Mouse (Mus musculus) liver, embryonic 12.5 days (tissue): ENCODE results near the gene 4930556J24Rik. TPM values are rescaled to one million over a fixed set of nuclear protein-coding genes. Genes with fewer than 3 reads are reported as not detected.
A peak's percentile ranks its signal among the peaks of the same experiment; 100 is the strongest.
"Not testable (repeated sequence)": the region's sequence is repeated elsewhere in the genome, so short reads cannot be mapped to it uniquely, and the experiment has no call there.

ENCODE experiments used
- ATAC-seq: fragments of 200-750 bp; cut with Nextera tagmentation; 2 replicates; pipeline ENCODE4 v1.8.0; 2017; ENCODE audit warnings: moderate number of reproducible peaks, mild to moderate bottlenecking, moderate library complexity
- H3K27ac ChIP-seq: fragments of 300-500 bp; sonication (generic); 2 replicates; pipeline ENCODE4 v1.5.1; 2016; ENCODE audit warnings: mild to moderate bottlenecking
- H3K27me3 ChIP-seq: fragments of 300-500 bp; sonication (generic); replicated peaks from 2 replicates; pipeline ENCODE4 v1.6.1; 2016; ENCODE audit warnings: mild to moderate bottlenecking, moderate library complexity
- H3K36me3 ChIP-seq: fragments of 300-500 bp; sonication (generic); 2 replicates; pipeline ENCODE4 v1.6.1; 2016; ENCODE audit warnings: mild to moderate bottlenecking, moderate library complexity
- H3K4me1 ChIP-seq: fragments of 300-500 bp; sonication (generic); 2 replicates; pipeline ENCODE4 v1.6.1; 2016
- H3K4me2 ChIP-seq: fragments of 300-500 bp; sonication (generic); 2 replicates; pipeline ENCODE4 v1.6.1; 2016; ENCODE audit warnings: mild to moderate bottlenecking, moderate library complexity
- H3K4me3 ChIP-seq: fragments of 300-500 bp; sonication (generic); 2 replicates; pipeline ENCODE4 v1.5.1; 2016; ENCODE audit warnings: mild to moderate bottlenecking, moderate library complexity
- H3K9ac ChIP-seq: fragments of 300-500 bp; sonication (generic); 2 replicates; pipeline ENCODE4 v1.6.1; 2016; ENCODE audit warnings: mild to moderate bottlenecking, moderate library complexity
- H3K9me3 ChIP-seq: fragments of 300-500 bp; sonication (generic); replicated peaks from 2 replicates; pipeline ENCODE4 v1.6.1; 2016; ENCODE audit warnings: mild to moderate bottlenecking, moderate library complexity
- WGBS: fragments of 180-500 bp; shearing (Covaris S2); methylation state at CpG from one replicate; pipeline ENCODE4 v1.1.7; 2016; ENCODE audit not compliant: insufficient replicate concordance; 5-methylcytosine and 5-hydroxymethylcytosine counted together
- polyA plus RNA-seq: library from polyadenylated mRNA; unstranded; fragments of >200 nt; fragmentation: Nextera tagmentation; extraction: Ambion mirVana; gene quantifications from 2 replicates; pipeline ENCODE4 v1.2.1, GENCODE M21; 2016

Gene 4930556J24Rik
- 0.11 and 0.13 TPM in 2 replicates for polyA plus RNA-seq

DNA sequence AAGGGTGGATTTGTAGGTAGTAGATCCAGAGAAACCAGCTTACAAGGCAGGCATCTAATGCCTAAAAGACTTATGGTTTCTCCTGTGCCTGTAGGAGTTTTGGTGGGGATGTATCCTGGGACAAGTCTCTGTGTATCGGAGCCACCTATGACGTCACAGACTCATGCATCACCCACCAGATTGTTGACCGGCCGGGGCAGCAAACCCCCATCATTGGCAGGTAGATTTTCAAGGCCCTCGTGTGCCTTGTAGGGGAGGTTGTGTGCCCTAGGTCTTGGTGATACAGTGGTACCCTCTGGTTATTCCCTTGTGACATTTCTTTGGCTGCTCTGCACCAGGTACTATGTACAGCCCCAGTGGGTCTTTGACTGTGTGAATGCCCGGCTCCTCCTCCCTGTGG, at the start of gene 4930556J24Rik:
Gene 4930556J24Rik (minus strand): TSS at position 101 of the 400 bp plus-strand sequence.
- no peaks in the 10 kb centered on the region for H3K4me1 ChIP-seq
- no peak within 1 kb of the TSS for H3K4me3 ChIP-seq
- WGBS: 81% methylated on average over 6 of the region's 6 CpGs
- H3K27me3 ChIP-seq: no peaks in the 10 kb centered on the region
- no peak within 1 kb of the TSS for H3K27ac ChIP-seq
- no peaks in the 10 kb centered on the region for H3K9me3 ChIP-seq
- H3K36me3 ChIP-seq: peaks cover 97% of the 10 kb centered on the region
- ATAC-seq: no peak
- no peak within 1 kb of the TSS for H3K9ac ChIP-seq
- H3K4me2 ChIP-seq: no peak within 1 kb of the TSS

DNA sequence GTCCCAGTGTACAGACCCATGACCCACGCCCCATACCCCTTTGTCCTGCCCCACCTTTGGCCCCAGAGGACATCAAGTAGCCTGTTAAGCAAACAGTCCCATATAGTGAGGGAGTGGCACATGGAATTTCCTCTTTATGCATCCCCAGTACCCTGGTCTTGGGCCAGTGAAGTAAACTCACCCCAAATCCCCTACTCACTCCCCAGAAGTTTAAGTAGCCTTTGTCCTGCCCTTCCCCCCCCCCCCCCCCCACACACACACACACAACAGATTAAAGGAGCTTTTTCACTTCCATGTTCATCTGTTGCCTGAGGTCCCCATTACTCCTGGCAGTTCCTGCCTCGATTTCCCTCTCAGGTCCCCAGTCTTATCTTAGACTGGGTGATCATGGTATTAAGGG, 46.7 kb upstream of the 4930556J24Rik start:
- 51% methylated on average over 2 of the region's 2 CpGs for WGBS
- H3K4me2 ChIP-seq: no peak overlapping the region
- no peaks in the 10 kb centered on the region for H3K4me1 ChIP-seq
- H3K27ac ChIP-seq: no peak overlapping the region
- H3K4me3 ChIP-seq: no peak overlapping the region
- no peak overlapping the region for H3K9ac ChIP-seq
- no peaks in the 10 kb centered on the region for H3K36me3 ChIP-seq
- ATAC-seq: no peak
- no peaks in the 10 kb centered on the region for H3K9me3 ChIP-seq
- no peaks in the 10 kb centered on the region for H3K27me3 ChIP-seq

DNA sequence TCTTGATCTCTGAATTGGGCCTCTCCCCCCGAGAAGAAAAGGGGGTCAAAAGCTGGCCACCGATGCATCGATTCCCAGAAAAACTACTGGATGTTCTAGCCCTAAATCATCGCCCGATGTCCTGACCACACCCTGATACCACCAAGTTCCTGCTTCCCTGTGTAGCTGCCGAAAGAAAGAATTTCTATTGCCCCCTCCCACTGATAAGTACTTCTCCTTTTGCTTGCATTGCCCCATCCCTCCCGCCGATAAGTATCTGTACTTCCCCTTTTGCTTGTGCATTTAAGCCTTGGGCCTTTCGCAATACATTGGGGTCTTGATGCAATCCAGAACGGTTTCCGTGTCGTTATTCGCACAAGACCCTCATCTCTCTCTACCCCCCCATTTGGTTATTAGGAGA, 45.5 kb upstream of the 4930556J24Rik start:
- not testable (repeated sequence) for H3K4me2 ChIP-seq, H3K9ac ChIP-seq, H3K4me3 ChIP-seq, H3K27ac ChIP-seq, H3K4me1 ChIP-seq, H3K9me3 ChIP-seq, H3K27me3 ChIP-seq, ATAC-seq, H3K36me3 ChIP-seq
- WGBS: 60% methylated on average over 13 of the region's 13 CpGs

DNA sequence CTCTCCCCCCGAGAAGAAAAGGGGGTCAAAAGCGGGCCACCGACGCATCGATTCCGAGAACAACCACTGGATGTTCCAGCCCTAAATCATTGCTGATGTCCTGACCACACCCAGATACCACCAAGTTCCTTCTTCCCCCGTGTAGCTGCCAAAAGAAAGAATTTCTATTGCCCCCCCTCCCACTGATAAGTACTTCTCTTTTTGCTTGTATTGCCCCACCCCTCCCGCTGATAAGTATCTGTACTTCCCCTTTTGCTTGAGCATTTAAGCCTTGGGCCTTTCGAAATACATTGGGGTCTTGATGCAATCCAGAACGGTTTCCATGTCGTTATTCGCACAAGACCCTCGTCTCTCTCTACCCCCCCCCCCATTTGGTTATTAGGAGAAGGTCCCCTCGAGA, 39.2 kb upstream of the 4930556J24Rik start:
- not testable (repeated sequence) for H3K4me2 ChIP-seq, H3K4me1 ChIP-seq, ATAC-seq, H3K9me3 ChIP-seq, H3K27me3 ChIP-seq, H3K27ac ChIP-seq, H3K36me3 ChIP-seq, H3K9ac ChIP-seq, H3K4me3 ChIP-seq
- WGBS: 76% methylated on average over 14 of the region's 14 CpGs

- 57% methylated on average over 1 of the region's 1 CpGs for WGBS
- 0 out of 2 replicates have a peak, but pooled peaks cover 3% of the 10 kb centered on the region for H3K9me3 ChIP-seq
- H3K9ac ChIP-seq: no peak overlapping the region
- no peaks in the 10 kb centered on the region for H3K4me1 ChIP-seq
- H3K27ac ChIP-seq: no peak overlapping the region
- H3K4me2 ChIP-seq: no peak overlapping the region
- no peak overlapping the region for H3K4me3 ChIP-seq
- no peaks in the 10 kb centered on the region for H3K36me3 ChIP-seq
- H3K27me3 ChIP-seq: no peaks in the 10 kb centered on the region
- ATAC-seq: no peak
Observed at GRCm38 (mm10) chr11:4012616-4013015, 36.0 kb upstream of the 4930556J24Rik start.

- WGBS: 62% methylated on average over 3 of the region's 3 CpGs
- ATAC-seq: no peak
Observed at GRCm38 (mm10) chr11:4006462-4006861, 29.9 kb upstream of the 4930556J24Rik start.

GRCm38 (mm10) chr11:4005220-4005805, 28.7 kb upstream of the 4930556J24Rik start:
- Histone ChIP-seq H3K27ac (no peak overlapping the region), H3K4me1 (no peaks in the 10 kb centered on the region), H3K4me2 (no peak overlapping the region), H3K9me3 (no peaks in the 10 kb centered on the region), H3K36me3 (no peaks in the 10 kb centered on the region), H3K4me3 (no peak overlapping the region), H3K9ac (no peak overlapping the region), H3K27me3 (peaks cover 18% of the 10 kb centered on the region)
- no peak for ATAC-seq
- 31% methylated on average over 5 of the region's 5 CpGs for WGBS

More at GRCm38 (mm10) chr11:4006462-4006861, 29.9 kb upstream of the 4930556J24Rik start:
- Histone ChIP-seq H3K4me2 (no peak overlapping the region), H3K27ac (no peak overlapping the region), H3K9me3 (no peaks in the 10 kb centered on the region), H3K27me3 (0 out of 2 replicates have a peak, but pooled peaks cover 11% of the 10 kb centered on the region), H3K36me3 (no peaks in the 10 kb centered on the region), H3K4me1 (no peaks in the 10 kb centered on the region), H3K9ac (no peak overlapping the region), H3K4me3 (no peak overlapping the region)

- Histone ChIP-seq H3K4me1 (peaks cover 10% of the 10 kb centered on the region; the same call in 1 of the 2 replicates), H3K4me3 (no peak overlapping the region), H3K36me3 (no peaks in the 10 kb centered on the region), H3K9me3 (no peaks in the 10 kb centered on the region), H3K9ac (no peak overlapping the region), H3K4me2 (no peak overlapping the region), H3K27me3 (peaks cover 46% of the 10 kb centered on the region), H3K27ac (no peak overlapping the region)
- WGBS: 7% methylated on average over 5 of the region's 5 CpGs
- no peak for ATAC-seq
Observed at GRCm38 (mm10) chr11:4001603-4002002, 25.0 kb upstream of the 4930556J24Rik start.

GRCm38 (mm10) chr11:3999547-3999946, 23.0 kb upstream of the 4930556J24Rik start:
- Histone ChIP-seq H3K27ac (no peak overlapping the region), H3K9ac (no peak overlapping the region), H3K27me3 (peaks cover 43% of the 10 kb centered on the region), H3K4me1 (peaks cover 10% of the 10 kb centered on the region; the same call in 1 of the 2 replicates), H3K36me3 (no peaks in the 10 kb centered on the region), H3K4me3 (no peak overlapping the region), H3K4me2 (no peak overlapping the region), H3K9me3 (no peaks in the 10 kb centered on the region)
- 70% methylated on average over 5 of the region's 5 CpGs for WGBS
- ATAC-seq: no peak

DNA sequence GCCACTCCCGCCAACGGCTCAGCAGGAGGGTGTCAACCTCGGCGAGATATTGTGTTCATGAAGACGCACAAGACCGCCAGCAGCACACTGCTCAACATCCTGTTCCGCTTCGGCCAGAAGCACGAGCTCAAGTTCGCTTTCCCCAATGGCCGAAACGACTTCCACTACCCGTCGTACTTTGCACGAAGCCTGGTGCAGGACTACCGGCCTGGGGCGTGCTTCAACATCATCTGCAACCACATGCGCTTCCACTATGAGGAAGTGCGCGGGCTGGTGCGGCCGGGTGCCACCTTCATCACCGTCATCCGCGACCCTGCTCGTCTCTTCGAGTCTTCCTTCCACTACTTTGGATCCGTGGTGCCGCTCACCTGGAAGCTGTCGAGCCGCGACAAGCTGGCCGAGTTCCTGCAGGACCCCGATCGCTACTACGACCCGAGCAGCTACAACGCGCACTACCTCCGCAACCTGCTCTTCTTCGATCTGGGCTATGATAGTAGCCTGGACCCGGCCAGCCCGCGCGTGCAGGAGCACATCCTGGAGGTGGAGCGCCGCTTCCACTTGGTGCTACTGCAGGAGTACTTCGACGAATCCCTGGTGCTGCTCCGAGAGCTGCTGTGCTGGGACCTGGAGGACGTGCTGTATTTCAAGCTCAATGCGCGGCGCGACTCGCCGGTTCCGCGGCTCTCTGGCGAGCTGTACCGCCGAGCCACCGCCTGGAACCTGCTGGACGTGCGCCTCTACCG, 21.6 kb upstream of the 4930556J24Rik start:
- ATAC-seq: no peak
- H3K4me3 ChIP-seq: peak overlapping the region; percentile 27
- peaks cover 43% of the 10 kb centered on the region for H3K27me3 ChIP-seq
- H3K9ac ChIP-seq: no peak overlapping the region
- H3K4me2 ChIP-seq: peak overlapping the region; percentile 51
- WGBS: 5% methylated on average over 66 of the region's 66 CpGs
- H3K4me1 ChIP-seq: peaks cover 10% of the 10 kb centered on the region; the same call in 1 of the 2 replicates
- H3K27ac ChIP-seq: no peak overlapping the region
- H3K36me3 ChIP-seq: no peaks in the 10 kb centered on the region
- no peaks in the 10 kb centered on the region for H3K9me3 ChIP-seq

GRCm38 (mm10) chr11:3996840-3997239, 20.3 kb upstream of the 4930556J24Rik start:
- no peak overlapping the region for H3K4me2 ChIP-seq
- 64% methylated on average over 3 of the region's 3 CpGs for WGBS

GRCm38 (mm10) chr11:3995511-3995910, 18.9 kb upstream of the 4930556J24Rik start:
- Histone ChIP-seq H3K9me3 (no peaks in the 10 kb centered on the region), H3K4me3 (no peak overlapping the region), H3K9ac (no peak overlapping the region), H3K27ac (no peak overlapping the region), H3K4me2 (no peak overlapping the region), H3K36me3 (no peaks in the 10 kb centered on the region), H3K27me3 (peaks cover 44% of the 10 kb centered on the region), H3K4me1 (peaks cover 10% of the 10 kb centered on the region; the same call in 1 of the 2 replicates)
- ATAC-seq: no peak
- WGBS: 47% methylated on average over 5 of the region's 5 CpGs

More at GRCm38 (mm10) chr11:3996840-3997239, 20.3 kb upstream of the 4930556J24Rik start:
- Histone ChIP-seq H3K27ac (no peak overlapping the region), H3K36me3 (no peaks in the 10 kb centered on the region), H3K4me1 (peaks cover 10% of the 10 kb centered on the region; the same call in 1 of the 2 replicates), H3K4me3 (no peak overlapping the region), H3K27me3 (peaks cover 48% of the 10 kb centered on the region), H3K9ac (no peak overlapping the region), H3K9me3 (no peaks in the 10 kb centered on the region)
- no peak for ATAC-seq
